Mouse (Mus musculus) embryonic facial prominence, embryonic 13.5 days (tissue): ENCODE data around the gene Pfkfb3. TPM values are rescaled to one million over a fixed set of nuclear protein-coding genes. Genes with fewer than 3 reads are reported as not detected.

ENCODE experiments used
- ATAC-seq: fragments of 200-750 bp; cut with Nextera tagmentation; 2 replicates; pipeline ENCODE4 v1.8.0; 2017; ENCODE audit warnings: low read depth; ENCODE audit not compliant: insufficient number of reproducible peaks, insufficient read depth, low FRiP score, low TSS enrichment
- H3K27ac ChIP-seq: fragments of 300-500 bp; sonication (generic); 2 replicates; pipeline ENCODE4 v1.5.1; 2015; ENCODE audit warnings: moderate library complexity, mild to moderate bottlenecking, inconsistent platforms
- H3K27me3 ChIP-seq: fragments of 300-500 bp; sonication (generic); 2 replicates; pipeline ENCODE4 v1.6.1; 2015; ENCODE audit warnings: mild to moderate bottlenecking, inconsistent platforms
- H3K36me3 ChIP-seq: fragments of 300-500 bp; sonication (generic); 2 replicates; pipeline ENCODE4 v1.6.1; 2015; ENCODE audit warnings: mild to moderate bottlenecking, inconsistent platforms
- H3K4me1 ChIP-seq: fragments of 300-500 bp; sonication (generic); 2 replicates; pipeline ENCODE4 v1.6.1; 2015; ENCODE audit warnings: inconsistent platforms
- H3K4me2 ChIP-seq: fragments of 300-500 bp; sonication (generic); 2 replicates; pipeline ENCODE4 v1.6.1; 2015; ENCODE audit warnings: moderate library complexity, mild to moderate bottlenecking, inconsistent platforms
- H3K4me3 ChIP-seq: fragments of 300-500 bp; sonication (generic); 2 replicates; pipeline ENCODE4 v1.5.1; 2015; ENCODE audit warnings: mild to moderate bottlenecking, inconsistent platforms
- H3K9ac ChIP-seq: fragments of 300-500 bp; sonication (generic); 2 replicates; pipeline ENCODE4 v1.6.1; 2015; ENCODE audit warnings: mild to moderate bottlenecking, inconsistent platforms
- H3K9me3 ChIP-seq: fragments of 300-500 bp; sonication (generic); 2 replicates; pipeline ENCODE4 v1.6.1; 2016; ENCODE audit warnings: inconsistent platforms
- WGBS: fragments of 180-500 bp; shearing (Covaris S2); methylation state at CpG from one replicate; pipeline ENCODE4 v1.1.7; 2015; ENCODE audit warnings: mixed read lengths; 5-methylcytosine and 5-hydroxymethylcytosine counted together
- polyA plus RNA-seq: library from polyadenylated mRNA; unstranded; fragments of >200 nt; fragmentation: Nextera tagmentation; extraction: Ambion mirVana; gene quantifications from 2 replicates; pipeline ENCODE4 v1.2.1, GENCODE M21; 2015

The Pfkfb3 gene
- polyA plus RNA-seq, 1 experiment from 2014 or later, result 13.4 TPM

GRCm38 (mm10) chr2:11457904-11458303 lies 96.0 kb downstream of the Pfkfb3 start:
- H3K9me3 ChIP-seq, result no peaks in the 10 kb centered on the region

GRCm38 (mm10) chr2:11448711-11449110 lies 105.2 kb downstream of the Pfkfb3 start:
- no peaks in the 10 kb centered on the region for H3K4me1 ChIP-seq
- no peak overlapping the region for H3K4me2 ChIP-seq
- no peaks in the 10 kb centered on the region for H3K36me3 ChIP-seq
- H3K4me3 ChIP-seq, result no peak overlapping the region
- no peaks in the 10 kb centered on the region for H3K27me3 ChIP-seq
- no peaks in the 10 kb centered on the region for H3K9me3 ChIP-seq
- H3K27ac ChIP-seq, result no peak overlapping the region
- WGBS, result 70% methylated on average over 3 of the region's 3 CpGs
- no peak for ATAC-seq
- H3K9ac ChIP-seq, result no peak overlapping the region

More at GRCm38 (mm10) chr2:11457904-11458303, 96.0 kb downstream of the Pfkfb3 start:
- Histone ChIP-seq H3K9ac (no peak overlapping the region), H3K4me3 (no peak overlapping the region), H3K4me2 (no peak overlapping the region), H3K27me3 (no peaks in the 10 kb centered on the region), H3K27ac (no peak overlapping the region), H3K36me3 (no peaks in the 10 kb centered on the region), H3K4me1 (no peaks in the 10 kb centered on the region)
- no peak for ATAC-seq
- 59% methylated on average over 7 of the region's 7 CpGs for whole genome bisulfite sequencing

- Histone ChIP-seq H3K4me1 (no peaks in the 10 kb centered on the region), H3K36me3 (no peaks in the 10 kb centered on the region), H3K27me3 (no peaks in the 10 kb centered on the region), H3K9ac (no peak overlapping the region), H3K4me3 (no peak overlapping the region), H3K4me2 (no peak overlapping the region), H3K27ac (no peak overlapping the region), H3K9me3 (no peaks in the 10 kb centered on the region)
- WGBS, result 35% methylated on average over 2 of the region's 2 CpGs
- no peak for ATAC-seq
These were observed 106.0 kb downstream of the Pfkfb3 start for GRCm38 (mm10) chr2:11447865-11448264.

GRCm38 (mm10) chr2:11445722-11446121 lies 108.2 kb downstream of the Pfkfb3 start:
- WGBS, result 79% methylated on average over 3 of the region's 3 CpGs
- H3K9me3 ChIP-seq, result no peaks in the 10 kb centered on the region
- H3K4me1 ChIP-seq, result no peaks in the 10 kb centered on the region
- no peaks in the 10 kb centered on the region for H3K36me3 ChIP-seq
- no peak overlapping the region for H3K27ac ChIP-seq
- ATAC-seq, result no peak
- H3K27me3 ChIP-seq, result no peaks in the 10 kb centered on the region
- no peak overlapping the region for H3K4me3 ChIP-seq
- no peak overlapping the region for H3K4me2 ChIP-seq
- no peak overlapping the region for H3K9ac ChIP-seq

GRCm38 (mm10) chr2:11441864-11442263 lies 112.0 kb downstream of the Pfkfb3 start:
- Histone ChIP-seq H3K27me3 (no peaks in the 10 kb centered on the region), H3K9me3 (no peaks in the 10 kb centered on the region), H3K4me2 (no peak overlapping the region), H3K36me3 (no peaks in the 10 kb centered on the region), H3K27ac (no peak overlapping the region), H3K4me3 (no peak overlapping the region), H3K4me1 (no peaks in the 10 kb centered on the region), H3K9ac (no peak overlapping the region)
- ATAC-seq, result no peak
- WGBS, result 57% methylated on average over 4 of the region's 4 CpGs

GRCm38 (mm10) chr2:11438231-11438954 lies 115.5 kb downstream of the Pfkfb3 start:
- Histone ChIP-seq H3K9me3 (no peaks in the 10 kb centered on the region), H3K4me2 (no peak overlapping the region), H3K4me1 (no peaks in the 10 kb centered on the region), H3K27me3 (no peaks in the 10 kb centered on the region), H3K4me3 (no peak overlapping the region), H3K9ac (no peak overlapping the region), H3K27ac (no peak overlapping the region), H3K36me3 (no peaks in the 10 kb centered on the region)
- WGBS, result 84% methylated on average over 12 of the region's 12 CpGs
- ATAC-seq, result no peak

- Histone ChIP-seq H3K4me2 (no peak overlapping the region), H3K36me3 (no peaks in the 10 kb centered on the region), H3K4me3 (no peak overlapping the region), H3K27ac (no peak overlapping the region), H3K9me3 (no peaks in the 10 kb centered on the region), H3K9ac (no peak overlapping the region), H3K27me3 (no peaks in the 10 kb centered on the region), H3K4me1 (no peaks in the 10 kb centered on the region)
- ATAC-seq, result no peak
- WGBS, result 88% methylated on average over 11 of the region's 11 CpGs
These were observed 117.5 kb downstream of the Pfkfb3 start for GRCm38 (mm10) chr2:11436353-11436752.

GRCm38 (mm10) chr2:11433353-11433752 lies 120.5 kb downstream of the Pfkfb3 start:
- H3K4me3 ChIP-seq, result no peak overlapping the region
- H3K36me3 ChIP-seq, result no peaks in the 10 kb centered on the region
- H3K27me3 ChIP-seq, result no peaks in the 10 kb centered on the region
- H3K4me1 ChIP-seq, result no peaks in the 10 kb centered on the region
- H3K9me3 ChIP-seq, result no peaks in the 10 kb centered on the region
- H3K9ac ChIP-seq, result no peak overlapping the region
- no peak overlapping the region for H3K4me2 ChIP-seq
- no peak for ATAC-seq
- WGBS, result 75% methylated on average over 5 of the region's 5 CpGs
- no peak overlapping the region for H3K27ac ChIP-seq

- ATAC-seq, result no peak
- WGBS, result 41% methylated on average over 3 of the region's 3 CpGs
- no peak overlapping the region for H3K27ac ChIP-seq
These were observed 124.3 kb downstream of the Pfkfb3 start for GRCm38 (mm10) chr2:11429538-11429937.

GRCm38 (mm10) chr2:11428621-11429020 lies 125.3 kb downstream of the Pfkfb3 start:
- WGBS, result 87% methylated on average over 4 of the region's 4 CpGs
- Histone ChIP-seq H3K4me3 (no peak overlapping the region), H3K27ac (no peak overlapping the region), H3K9me3 (no peaks in the 10 kb centered on the region), H3K9ac (no peak overlapping the region), H3K4me1 (peaks cover 6% of the 10 kb centered on the region), H3K36me3 (no peaks in the 10 kb centered on the region), H3K27me3 (no peaks in the 10 kb centered on the region), H3K4me2 (no peak overlapping the region)
- no peak for ATAC-seq

More at GRCm38 (mm10) chr2:11429538-11429937, 124.3 kb downstream of the Pfkfb3 start:
- H3K4me3 ChIP-seq, result no peak overlapping the region
- peaks cover 6% of the 10 kb centered on the region for H3K4me1 ChIP-seq
- no peaks in the 10 kb centered on the region for H3K27me3 ChIP-seq
- no peak overlapping the region for H3K9ac ChIP-seq
- H3K36me3 ChIP-seq, result no peaks in the 10 kb centered on the region
- H3K4me2 ChIP-seq, result no peak overlapping the region
- no peaks in the 10 kb centered on the region for H3K9me3 ChIP-seq

GRCm38 (mm10) chr2:11427596-11427995 lies 126.3 kb downstream of the Pfkfb3 start:
- no peak for ATAC-seq

GRCm38 (mm10) chr2:11426379-11426778 lies 127.5 kb downstream of the Pfkfb3 start:
- Histone ChIP-seq H3K27me3 (no peaks in the 10 kb centered on the region), H3K4me2 (no peak overlapping the region), H3K9me3 (no peaks in the 10 kb centered on the region), H3K4me1 (peaks cover 6% of the 10 kb centered on the region), H3K4me3 (no peak overlapping the region), H3K36me3 (no peaks in the 10 kb centered on the region), H3K9ac (no peak overlapping the region), H3K27ac (no peak overlapping the region)
- WGBS, result 53% methylated on average over 3 of the region's 3 CpGs
- ATAC-seq, result no peak

More at GRCm38 (mm10) chr2:11427596-11427995, 126.3 kb downstream of the Pfkfb3 start:
- no peaks in the 10 kb centered on the region for H3K36me3 ChIP-seq
- 82% methylated on average over 6 of the region's 6 CpGs for WGBS
- peaks cover 6% of the 10 kb centered on the region for H3K4me1 ChIP-seq
- no peak overlapping the region for H3K27ac ChIP-seq
- no peaks in the 10 kb centered on the region for H3K27me3 ChIP-seq
- H3K4me3 ChIP-seq, result no peak overlapping the region
- no peaks in the 10 kb centered on the region for H3K9me3 ChIP-seq
- no peak overlapping the region for H3K4me2 ChIP-seq
- H3K9ac ChIP-seq, result no peak overlapping the region
